Mouse (Mus musculus): Measurements from ENCODE around the gene Lhfpl3. TPM values are rescaled to one million over a fixed set of nuclear protein-coding genes. Genes with fewer than 3 reads are reported as not detected.
A peak's percentile ranks its signal among the peaks of the same experiment; 100 is the strongest.

Lhfpl3 gene
- polyA plus RNA-seq, 1 experiment from 2014 or later: 0.24 TPM

DNA sequence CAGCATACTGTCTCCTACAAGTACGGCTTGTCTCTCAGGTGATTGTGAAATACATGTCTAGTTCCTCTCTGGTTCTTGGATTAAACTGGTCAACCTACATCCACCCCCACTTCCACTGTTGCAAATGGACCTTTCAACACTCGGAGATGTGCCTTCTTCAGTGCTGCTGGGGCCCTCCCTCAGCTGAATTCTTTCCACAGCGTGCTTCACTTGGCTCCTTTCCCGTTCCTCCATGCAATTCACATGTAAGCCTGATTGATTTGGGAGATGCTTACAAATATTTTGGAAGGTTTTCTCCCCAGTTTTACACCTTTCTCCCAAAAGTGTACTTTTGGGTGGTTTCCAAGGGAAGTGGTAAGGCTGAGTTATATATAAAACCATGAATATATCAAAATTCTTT is 143.6 kb downstream of the Lhfpl3 start:
- Histone ChIP-seq H3K9me3 (ENCODE audit: control insufficient read depth, low read length) (no peaks in the 10 kb centered on the region), H3K4me3 (ENCODE audit: low read depth, low read length) (no peak overlapping the region), H3K4me2 (ENCODE audit: low read depth, severe bottlenecking) (no peak overlapping the region), H3K4me1 (ENCODE audit: control insufficient read depth, insufficient read depth, low read length) (no peaks in the 10 kb centered on the region), H3K9ac (ENCODE audit: low read length) (no peak overlapping the region), H3K36me3 (ENCODE audit: control insufficient read depth, insufficient read depth, low read length) (no peaks in the 10 kb centered on the region), H3K27ac (replicated peaks; ENCODE audit: low read depth, low read length) (no peak overlapping the region), H3K27me3 (ENCODE audit: control insufficient read depth, insufficient read depth, low read length) (no peaks in the 10 kb centered on the region)
- WGBS: 90% methylated on average over 4 of the region's 4 CpGs
- DNase-seq (ENCODE audit: low spot score) (no peak), ATAC-seq (ENCODE audit: insufficient number of reproducible peaks, low FRiP score, low TSS enrichment, low read depth) (no peak)

DNA sequence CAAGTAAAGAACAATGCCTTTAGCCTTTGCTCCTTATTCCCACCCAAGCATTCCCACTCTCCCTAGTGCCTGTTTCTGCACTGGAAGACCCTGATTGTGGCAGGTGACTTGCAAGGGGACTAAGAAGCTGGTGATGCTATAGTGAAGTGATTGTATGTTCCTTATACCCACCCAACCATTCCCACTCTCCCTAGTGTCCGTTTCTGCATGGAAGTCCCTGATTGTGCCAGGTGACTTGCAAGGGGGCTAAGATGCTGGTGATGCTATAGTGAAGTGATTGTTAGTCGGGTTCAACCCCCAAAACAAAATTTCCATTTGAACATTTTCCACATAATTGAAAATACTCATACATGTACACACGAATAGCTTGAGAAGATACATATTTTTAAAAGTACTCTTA is 151.4 kb downstream of the Lhfpl3 start:
- no peak for ATAC-seq (ENCODE audit: insufficient number of reproducible peaks, low FRiP score, low TSS enrichment, low read depth)
- 79% methylated on average over 3 of the region's 3 CpGs for WGBS

DNA sequence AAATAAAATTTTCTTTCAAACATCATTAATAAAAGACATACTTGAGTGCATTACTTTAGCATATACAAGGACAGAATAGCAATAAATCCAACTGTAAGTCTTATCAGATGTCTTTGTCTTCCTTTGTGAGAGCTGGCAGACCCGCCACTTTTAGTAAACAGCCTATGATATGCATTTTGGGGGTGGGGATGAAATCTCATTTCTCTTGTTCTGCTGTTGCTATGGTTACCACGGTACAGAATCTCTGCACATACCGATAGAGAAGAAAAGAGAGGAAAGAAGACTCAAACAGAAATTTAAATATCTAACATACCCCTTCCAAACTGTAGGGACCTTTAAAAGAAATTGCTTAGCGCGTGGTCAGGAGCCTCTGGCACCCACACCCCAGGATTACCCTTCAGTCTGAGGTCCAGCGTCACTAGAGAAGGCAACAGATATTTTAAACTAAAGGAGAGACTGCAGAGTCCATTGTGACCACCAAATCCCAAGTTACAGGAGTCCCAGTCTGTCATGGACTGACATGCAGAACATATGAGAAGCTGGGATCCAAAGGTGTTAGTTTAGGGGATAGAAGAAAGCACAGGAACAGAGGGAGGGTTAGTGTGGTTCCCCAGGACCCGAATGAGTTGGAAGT is 151.9 kb downstream of the Lhfpl3 start:
- no peak for DNase-seq (ENCODE audit: low spot score)
- Histone ChIP-seq H3K27ac (replicated peaks; ENCODE audit: low read depth, low read length) (no peak overlapping the region), H3K36me3 (ENCODE audit: control insufficient read depth, insufficient read depth, low read length) (no peaks in the 10 kb centered on the region), H3K27me3 (ENCODE audit: control insufficient read depth, insufficient read depth, low read length) (no peaks in the 10 kb centered on the region), H3K9ac (ENCODE audit: low read length) (no peak overlapping the region), H3K4me2 (ENCODE audit: low read depth, severe bottlenecking) (no peak overlapping the region), H3K4me3 (ENCODE audit: low read depth, low read length) (no peak overlapping the region), H3K9me3 (ENCODE audit: control insufficient read depth, low read length) (no peaks in the 10 kb centered on the region), H3K4me1 (ENCODE audit: control insufficient read depth, insufficient read depth, low read length) (no peaks in the 10 kb centered on the region)
- no peak for ATAC-seq (ENCODE audit: insufficient number of reproducible peaks, low FRiP score, low TSS enrichment, low read depth)
- WGBS: 81% methylated on average over 7 of the region's 7 CpGs

More for the DNA sequence above, 151.4 kb downstream of the Lhfpl3 start:
- no peaks in the 10 kb centered on the region for H3K27me3 ChIP-seq (ENCODE audit: control insufficient read depth, insufficient read depth, low read length)
- H3K4me3 ChIP-seq (ENCODE audit: low read depth, low read length): no peak overlapping the region
- H3K9ac ChIP-seq (ENCODE audit: low read length): no peak overlapping the region
- DNase-seq (ENCODE audit: low spot score): no peak
- H3K4me1 ChIP-seq (ENCODE audit: control insufficient read depth, insufficient read depth, low read length): no peaks in the 10 kb centered on the region
- no peaks in the 10 kb centered on the region for H3K9me3 ChIP-seq (ENCODE audit: control insufficient read depth, low read length)
- no peak overlapping the region for H3K4me2 ChIP-seq (ENCODE audit: low read depth, severe bottlenecking)
- no peaks in the 10 kb centered on the region for H3K36me3 ChIP-seq (ENCODE audit: control insufficient read depth, insufficient read depth, low read length)
- no peak overlapping the region for H3K27ac ChIP-seq (replicated peaks; ENCODE audit: low read depth, low read length)

DNA sequence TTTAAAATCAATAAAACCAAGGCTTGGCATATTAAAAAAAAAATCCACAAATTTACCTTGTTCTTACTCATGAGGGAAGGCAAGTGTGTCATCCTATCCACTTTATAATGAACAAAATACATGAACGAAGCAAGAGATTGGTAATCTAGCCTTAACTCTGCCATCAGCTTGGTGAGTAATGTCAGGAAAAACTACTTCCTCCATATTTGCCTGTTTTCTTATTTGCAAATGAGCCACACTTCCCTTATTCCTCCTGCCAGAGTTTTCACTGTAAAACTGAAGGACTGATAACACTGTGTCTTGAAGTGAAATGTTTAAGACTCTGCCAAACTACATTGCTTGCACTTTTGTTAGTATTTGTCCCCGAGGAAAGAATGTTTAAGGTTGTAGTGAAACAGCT is 152.7 kb downstream of the Lhfpl3 start:
- H3K27ac ChIP-seq (replicated peaks; ENCODE audit: low read depth, low read length): no peak overlapping the region
- no peak overlapping the region for H3K4me2 ChIP-seq (ENCODE audit: low read depth, severe bottlenecking)
- ATAC-seq (ENCODE audit: insufficient number of reproducible peaks, low FRiP score, low TSS enrichment, low read depth) (no peak), DNase-seq (ENCODE audit: low spot score) (no peak)
- no peak overlapping the region for H3K9ac ChIP-seq (ENCODE audit: low read length)
- 83% methylated on average over 2 of the region's 2 CpGs for WGBS
- H3K27me3 ChIP-seq (ENCODE audit: control insufficient read depth, insufficient read depth, low read length): no peaks in the 10 kb centered on the region
- no peaks in the 10 kb centered on the region for H3K36me3 ChIP-seq (ENCODE audit: control insufficient read depth, insufficient read depth, low read length)
- no peak overlapping the region for H3K4me3 ChIP-seq (ENCODE audit: low read depth, low read length)
- no peaks in the 10 kb centered on the region for H3K4me1 ChIP-seq (ENCODE audit: control insufficient read depth, insufficient read depth, low read length)
- H3K9me3 ChIP-seq (ENCODE audit: control insufficient read depth, low read length): no peaks in the 10 kb centered on the region

DNA sequence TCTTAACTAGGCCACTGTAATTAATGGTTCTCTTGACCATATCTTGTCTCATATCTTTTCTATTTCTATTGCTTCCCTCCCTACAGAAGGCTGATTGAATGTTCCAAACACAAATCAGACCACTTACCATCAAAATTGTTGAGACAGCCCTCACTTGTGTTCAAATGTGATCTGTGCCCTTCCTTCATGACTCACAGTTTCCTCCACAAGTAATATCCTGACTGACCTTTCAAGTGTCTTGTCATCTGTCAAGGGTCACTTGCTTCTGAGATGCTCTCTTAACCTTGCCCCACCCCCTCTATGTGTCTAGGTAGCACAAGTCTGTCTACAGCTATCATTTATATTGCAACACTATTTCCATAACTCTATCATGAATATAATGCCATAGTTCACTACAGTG is 154.1 kb downstream of the Lhfpl3 start:
- ATAC-seq (ENCODE audit: insufficient number of reproducible peaks, low FRiP score, low TSS enrichment, low read depth) (no peak), DNase-seq (ENCODE audit: low spot score) (no peak)
- Histone ChIP-seq H3K27me3 (ENCODE audit: control insufficient read depth, insufficient read depth, low read length) (no peaks in the 10 kb centered on the region), H3K4me2 (ENCODE audit: low read depth, severe bottlenecking) (no peak overlapping the region), H3K9me3 (ENCODE audit: control insufficient read depth, low read length) (no peaks in the 10 kb centered on the region), H3K27ac (replicated peaks; ENCODE audit: low read depth, low read length) (no peak overlapping the region), H3K36me3 (ENCODE audit: control insufficient read depth, insufficient read depth, low read length) (no peaks in the 10 kb centered on the region), H3K4me3 (ENCODE audit: low read depth, low read length) (no peak overlapping the region), H3K9ac (ENCODE audit: low read length) (no peak overlapping the region), H3K4me1 (ENCODE audit: control insufficient read depth, insufficient read depth, low read length) (no peaks in the 10 kb centered on the region)

DNA sequence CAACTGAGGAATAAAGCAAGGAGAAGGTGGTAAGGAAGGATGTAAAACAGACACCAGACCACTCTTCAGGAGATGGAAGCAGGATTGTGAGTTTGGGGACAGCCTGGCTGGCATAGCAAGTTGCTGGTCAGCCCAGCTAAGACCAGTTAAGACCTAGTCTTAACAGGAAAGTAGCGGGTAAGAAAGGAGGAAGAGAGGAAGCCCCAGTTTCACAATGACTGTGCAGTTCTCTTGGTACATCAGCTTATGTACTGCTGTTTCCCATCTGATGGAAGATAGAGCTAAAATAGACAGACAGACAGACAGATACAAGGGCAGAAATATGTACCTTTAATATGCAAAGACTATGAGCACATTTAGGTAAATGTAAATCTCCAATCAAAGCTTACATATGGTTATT is 171.3 kb downstream of the Lhfpl3 start:
- ATAC-seq (ENCODE audit: insufficient number of reproducible peaks, low FRiP score, low TSS enrichment, low read depth): no peak

DNA sequence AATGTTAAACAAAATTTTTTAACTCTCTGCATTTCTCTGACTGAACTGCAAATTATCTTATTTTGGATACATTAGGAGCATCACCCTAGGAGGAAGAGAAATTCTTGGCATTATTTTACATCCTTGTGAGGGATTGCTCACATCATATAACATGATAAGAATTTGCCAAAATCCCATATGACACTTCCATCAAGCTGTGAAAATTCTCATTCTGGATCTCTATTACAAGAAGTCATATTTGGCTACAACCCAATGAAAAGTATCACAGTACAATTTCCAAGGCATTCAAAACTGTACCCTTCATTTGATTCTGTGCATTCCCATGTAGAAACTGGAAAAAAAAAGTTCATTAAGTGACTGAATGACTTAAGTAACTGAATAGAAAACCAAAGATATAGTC is 180.3 kb downstream of the Lhfpl3 start:
- no peak overlapping the region for H3K4me2 ChIP-seq (ENCODE audit: low read depth, severe bottlenecking)
- no peaks in the 10 kb centered on the region for H3K9me3 ChIP-seq (ENCODE audit: control insufficient read depth, low read length)
- no peak overlapping the region for H3K27ac ChIP-seq (replicated peaks; ENCODE audit: low read depth, low read length)
- DNase-seq (ENCODE audit: low spot score) (no peak), ATAC-seq (ENCODE audit: insufficient number of reproducible peaks, low FRiP score, low TSS enrichment, low read depth) (no peak)
- H3K36me3 ChIP-seq (ENCODE audit: control insufficient read depth, insufficient read depth, low read length): no peaks in the 10 kb centered on the region
- no peaks in the 10 kb centered on the region for H3K4me1 ChIP-seq (ENCODE audit: control insufficient read depth, insufficient read depth, low read length)
- H3K27me3 ChIP-seq (ENCODE audit: control insufficient read depth, insufficient read depth, low read length): no peaks in the 10 kb centered on the region
- H3K9ac ChIP-seq (ENCODE audit: low read length): no peak overlapping the region
- no peak overlapping the region for H3K4me3 ChIP-seq (ENCODE audit: low read depth, low read length)

More for the DNA sequence above, 171.3 kb downstream of the Lhfpl3 start:
- no peaks in the 10 kb centered on the region for H3K4me1 ChIP-seq (ENCODE audit: control insufficient read depth, insufficient read depth, low read length)
- DNase-seq (ENCODE audit: low spot score): no peak
- H3K4me2 ChIP-seq (ENCODE audit: low read depth, severe bottlenecking): no peak overlapping the region
- no peak overlapping the region for H3K4me3 ChIP-seq (ENCODE audit: low read depth, low read length)
- no peak overlapping the region for H3K9ac ChIP-seq (ENCODE audit: low read length)
- no peaks in the 10 kb centered on the region for H3K36me3 ChIP-seq (ENCODE audit: control insufficient read depth, insufficient read depth, low read length)
- 80% methylated on average over 1 of the region's 1 CpGs for WGBS
- H3K9me3 ChIP-seq (ENCODE audit: control insufficient read depth, low read length): no peaks in the 10 kb centered on the region
- H3K27ac ChIP-seq (replicated peaks; ENCODE audit: low read depth, low read length): no peak overlapping the region
- no peaks in the 10 kb centered on the region for H3K27me3 ChIP-seq (ENCODE audit: control insufficient read depth, insufficient read depth, low read length)

DNA sequence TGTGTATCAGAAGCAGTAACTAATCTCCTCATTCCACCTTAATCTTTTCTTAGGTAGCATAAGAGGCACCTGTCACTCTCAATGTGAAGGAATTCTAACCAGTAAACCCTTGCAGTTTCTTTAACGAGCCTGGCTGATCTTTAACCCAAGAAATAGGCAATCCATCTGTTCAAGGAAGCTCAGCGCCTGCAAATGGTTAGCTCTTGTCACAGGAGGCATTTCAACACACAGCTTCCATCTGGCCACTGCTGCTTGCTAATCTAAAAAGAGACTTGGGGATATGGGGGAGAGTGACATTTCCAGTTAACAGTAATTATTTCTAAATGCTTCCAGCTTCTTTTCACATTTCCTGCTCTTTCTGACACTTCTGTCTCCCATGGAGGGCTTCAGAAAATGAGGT is 182.9 kb downstream of the Lhfpl3 start:
- DNase-seq (ENCODE audit: low spot score) (peak; percentile 22), ATAC-seq (ENCODE audit: insufficient number of reproducible peaks, low FRiP score, low TSS enrichment, low read depth) (no peak)
- no peaks in the 10 kb centered on the region for H3K4me1 ChIP-seq (ENCODE audit: control insufficient read depth, insufficient read depth, low read length)
- H3K9ac ChIP-seq (ENCODE audit: low read length): no peak overlapping the region
- no peaks in the 10 kb centered on the region for H3K9me3 ChIP-seq (ENCODE audit: control insufficient read depth, low read length)
- 29% methylated on average over 2 of the region's 2 CpGs for WGBS
- no peak overlapping the region for H3K27ac ChIP-seq (replicated peaks; ENCODE audit: low read depth, low read length)
- H3K4me3 ChIP-seq (ENCODE audit: low read depth, low read length): no peak overlapping the region
- H3K27me3 ChIP-seq (ENCODE audit: control insufficient read depth, insufficient read depth, low read length): no peaks in the 10 kb centered on the region
- H3K4me2 ChIP-seq (ENCODE audit: low read depth, severe bottlenecking): no peak overlapping the region
- H3K36me3 ChIP-seq (ENCODE audit: control insufficient read depth, insufficient read depth, low read length): no peaks in the 10 kb centered on the region

DNA sequence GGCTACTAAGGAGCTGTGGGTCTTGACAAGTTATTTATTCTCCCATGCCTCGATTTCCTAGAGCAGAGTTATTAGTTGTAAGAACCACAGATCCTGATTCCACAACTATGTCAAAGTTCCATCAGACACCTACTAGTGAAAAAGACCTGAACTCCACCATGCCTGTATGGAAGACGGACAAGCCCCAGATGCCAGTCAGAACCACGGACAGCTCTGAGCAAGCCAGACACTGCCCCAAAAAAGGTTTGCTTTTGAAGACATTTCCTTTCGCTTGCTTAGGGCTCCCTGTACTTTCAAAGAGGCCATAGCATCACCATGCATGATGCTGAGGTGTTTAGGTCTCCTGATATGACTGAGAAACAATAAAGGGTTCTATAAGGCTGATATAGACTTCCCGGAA is 197.4 kb downstream of the Lhfpl3 start:
- DNase-seq (ENCODE audit: low spot score): peak; percentile 77
- WGBS: 59% methylated on average over 5 of the region's 5 CpGs
- no peak overlapping the region for H3K4me3 ChIP-seq (ENCODE audit: low read depth, low read length)

More for the DNA sequence above, 197.4 kb downstream of the Lhfpl3 start:
- no peaks in the 10 kb centered on the region for H3K4me1 ChIP-seq (ENCODE audit: control insufficient read depth, insufficient read depth, low read length)
- no peak overlapping the region for H3K9ac ChIP-seq (ENCODE audit: low read length)
- no peak overlapping the region for H3K4me2 ChIP-seq (ENCODE audit: low read depth, severe bottlenecking)
- no peaks in the 10 kb centered on the region for H3K27me3 ChIP-seq (ENCODE audit: control insufficient read depth, insufficient read depth, low read length)
- no peaks in the 10 kb centered on the region for H3K36me3 ChIP-seq (ENCODE audit: control insufficient read depth, insufficient read depth, low read length)
- no peaks in the 10 kb centered on the region for H3K9me3 ChIP-seq (ENCODE audit: control insufficient read depth, low read length)
- H3K27ac ChIP-seq (replicated peaks; ENCODE audit: low read depth, low read length): no peak overlapping the region
- no peak for ATAC-seq (ENCODE audit: insufficient number of reproducible peaks, low FRiP score, low TSS enrichment, low read depth)
